Mouse (Mus musculus) thymus, adult 18-20 months (tissue): ENCODE data around the gene Ogfod1.
A peak's percentile ranks its signal among the peaks of the same experiment; 100 is the strongest.

Experiments used
- DNase-seq, 2 experiments: peaks; one replicate each; pipeline ENCODE4 v3.0.0; 2022; ENCODE audit warnings: mixed read lengths in 2 of 2

Gene Ogfod1

DNA sequence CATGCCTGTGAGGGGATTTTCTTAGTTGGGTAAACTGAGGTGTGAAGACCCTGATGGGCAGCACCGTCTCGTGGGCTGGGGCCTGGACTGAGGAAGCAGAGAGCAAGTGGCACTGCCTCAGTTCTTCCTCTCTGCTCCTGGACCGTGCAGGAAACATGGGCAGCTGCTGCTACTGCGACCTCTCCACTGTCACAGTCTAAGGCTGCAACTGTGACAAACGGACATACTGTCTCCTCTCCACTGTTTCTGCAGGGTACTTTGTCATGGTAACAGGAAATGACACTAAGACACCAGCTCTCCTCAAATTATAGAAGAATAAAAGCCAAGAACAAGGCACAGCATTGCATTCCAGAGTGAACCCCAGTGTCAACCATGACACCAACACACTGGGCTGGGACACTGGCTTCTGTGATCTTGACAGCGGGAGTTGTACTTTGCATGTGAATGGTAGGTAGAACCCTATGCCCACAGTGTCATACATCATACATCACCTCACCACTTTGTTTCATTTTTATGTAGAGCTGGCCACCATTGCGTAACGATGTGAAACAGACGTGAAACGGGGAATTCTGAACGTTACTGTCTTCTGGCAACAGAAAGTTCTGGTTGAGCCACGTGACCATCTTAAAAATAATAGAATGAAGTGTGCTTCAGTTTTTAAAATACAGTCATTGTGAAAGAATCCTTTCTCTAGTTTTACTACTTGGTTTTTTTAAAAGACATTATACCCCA is 39.6 kb downstream of the Ogfod1 start:
- DNase-seq: no peak

DNA sequence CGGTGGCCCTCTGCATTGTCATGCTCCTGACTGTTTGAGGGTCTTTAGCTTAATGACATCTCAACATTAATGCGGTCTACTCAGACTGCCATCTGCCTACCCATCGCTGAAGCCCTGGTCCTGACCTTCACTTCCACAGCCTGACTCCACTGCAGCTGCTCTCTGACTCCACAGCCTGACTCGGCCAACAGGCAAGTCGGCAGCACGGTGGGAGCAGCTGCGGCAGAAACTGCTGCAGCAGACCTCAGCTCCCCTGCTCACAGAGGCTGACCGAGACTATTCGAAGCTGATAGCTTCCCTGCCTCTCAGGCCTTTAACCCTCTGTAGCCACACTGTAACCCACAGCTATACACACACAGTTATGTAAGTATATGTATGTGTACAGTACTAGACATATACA is 51.0 kb downstream of the Ogfod1 start:
- DNase-seq: no peak

- DNase-seq: no peak
These were observed 52.7 kb downstream of the Ogfod1 start for GRCm38 (mm10) chr8:94089715-94090114.

GRCm38 (mm10) chr8:94092848-94093247 is 55.9 kb downstream of the Ogfod1 start:
- DNase-seq: no peak

DNA sequence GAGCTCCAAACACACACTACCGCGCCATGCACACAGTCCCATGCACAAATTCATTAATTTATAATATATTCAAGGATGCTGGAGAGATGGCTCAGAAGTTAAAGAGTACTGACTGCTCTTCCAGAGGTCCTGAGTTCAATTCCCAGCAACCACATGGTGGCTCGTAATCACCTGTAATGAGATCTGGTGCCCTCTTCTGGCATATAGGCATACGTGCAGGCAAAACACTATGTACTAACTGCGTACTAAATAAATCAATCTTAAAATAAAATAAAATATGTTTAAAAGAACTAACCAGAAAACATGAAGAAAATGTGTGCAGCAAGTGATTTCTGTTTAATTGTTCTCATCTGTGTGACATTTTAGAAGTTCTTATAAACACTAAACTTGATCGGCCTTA is 57.3 kb downstream of the Ogfod1 start:
- DNase-seq: no peak

DNA sequence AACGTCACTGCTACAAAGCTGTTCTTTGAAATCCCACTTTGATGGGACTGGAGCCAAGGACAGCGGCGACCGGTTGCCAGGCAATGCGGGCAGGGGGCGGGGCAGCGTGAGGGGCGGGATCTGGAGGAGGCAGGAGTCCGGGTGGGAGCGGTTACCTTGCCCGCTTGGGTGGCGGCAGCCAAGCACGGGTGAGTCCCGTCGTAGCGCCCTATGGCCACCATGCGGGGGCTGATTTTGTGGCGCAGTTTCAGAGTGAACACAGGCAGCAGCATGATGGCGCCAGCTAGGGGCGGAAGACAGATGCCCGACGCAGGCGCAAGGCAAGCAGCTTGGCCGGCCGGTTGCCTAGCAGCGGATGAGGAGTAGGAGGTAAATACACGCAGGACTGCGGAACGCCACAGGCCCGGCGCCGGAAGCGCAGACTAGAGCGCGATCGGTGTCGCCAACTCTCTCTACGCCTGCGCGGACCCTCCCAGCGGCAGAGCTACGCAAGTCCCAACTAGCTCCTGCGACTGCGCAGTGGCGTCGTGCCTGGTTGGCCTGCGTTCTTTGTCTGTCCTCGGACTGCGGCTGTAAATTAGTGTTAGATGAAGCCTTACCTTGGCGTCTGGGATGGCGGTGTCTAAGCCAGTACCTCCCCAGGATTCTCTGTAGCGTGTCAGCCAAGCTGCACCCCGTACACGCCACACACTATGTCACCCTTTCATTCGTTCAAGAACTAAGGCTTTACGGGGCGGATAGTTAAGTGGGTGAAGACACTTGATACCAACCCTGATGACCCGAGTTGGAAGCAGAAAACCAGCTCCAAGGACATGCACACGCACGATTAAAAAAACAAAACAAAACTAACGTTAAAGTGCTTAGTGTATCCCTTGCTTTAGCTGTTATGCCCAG is 61.3 kb downstream of the Ogfod1 start, which contains the start of gene Bbs2:
TSS of gene Bbs2 (minus strand) at position 848 of the 894 bp plus-strand sequence.
- peak; percentile 99 for DNase-seq

- DNase-seq: no peak
These were observed 62.0 kb downstream of the Ogfod1 start for GRCm38 (mm10) chr8:94098996-94099395.

DNA sequence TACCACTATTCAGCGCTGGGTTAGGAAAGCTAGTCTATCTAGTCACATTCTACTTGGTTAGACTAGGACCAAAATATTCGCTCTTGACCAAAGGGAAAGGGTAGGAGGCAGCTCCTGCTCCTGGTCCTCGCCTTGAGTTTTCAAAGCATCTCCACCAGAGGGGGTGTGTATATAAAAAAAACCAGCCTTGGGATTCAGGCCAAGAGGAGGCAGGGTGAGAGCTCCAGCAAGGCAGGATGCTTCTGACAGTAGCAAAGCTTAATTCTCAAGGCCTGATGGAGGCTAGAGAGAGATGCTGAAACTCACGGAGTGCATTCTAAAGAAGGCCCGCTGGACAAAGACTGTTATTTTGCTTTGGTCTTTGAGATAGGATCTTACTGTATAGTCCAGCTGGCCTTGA is 67.1 kb downstream of the Ogfod1 start:
- DNase-seq: no peak

- no peak for DNase-seq
These were observed 70.9 kb downstream of the Ogfod1 start for GRCm38 (mm10) chr8:94107871-94108270.

DNA sequence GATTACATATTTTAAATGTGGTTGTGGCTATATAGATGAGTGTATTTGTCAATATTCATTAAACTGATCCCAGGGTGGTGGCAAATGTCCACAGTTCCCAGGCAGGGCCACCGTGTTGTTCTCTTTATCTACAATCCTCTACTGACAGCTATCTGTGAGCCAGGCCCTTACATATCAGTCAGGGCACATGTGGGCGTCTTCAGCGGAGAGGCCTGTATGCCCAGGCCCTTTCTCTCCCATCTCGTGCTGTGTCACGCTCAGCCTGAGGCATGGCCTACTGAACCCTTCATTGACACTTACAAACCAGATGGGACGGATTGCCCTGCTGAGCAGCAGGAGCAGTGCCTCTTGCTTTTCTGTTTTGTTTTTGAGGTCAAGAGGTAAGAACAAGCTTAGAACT is 72.4 kb downstream of the Ogfod1 start:
- DNase-seq: no peak

DNA sequence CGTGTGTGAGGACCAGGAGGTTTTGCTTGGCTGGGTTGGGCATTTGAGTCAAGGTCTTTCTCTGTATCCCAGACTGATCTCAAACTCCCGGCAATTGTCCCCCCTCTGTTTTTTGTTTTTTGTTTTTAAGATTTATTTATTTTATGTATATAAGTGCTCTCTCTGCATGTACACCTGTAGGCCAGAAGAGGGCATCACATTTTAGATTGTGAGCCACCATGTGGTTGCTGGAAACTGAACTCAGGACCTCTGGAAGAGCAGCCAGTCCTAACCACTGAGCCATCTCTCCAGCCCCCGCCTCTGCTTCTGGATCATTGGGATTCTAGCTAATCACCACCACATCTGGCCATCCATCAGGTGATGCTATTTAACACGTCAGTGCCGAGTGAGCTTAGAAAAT is 72.8 kb downstream of the Ogfod1 start:
- DNase-seq: no peak

DNA sequence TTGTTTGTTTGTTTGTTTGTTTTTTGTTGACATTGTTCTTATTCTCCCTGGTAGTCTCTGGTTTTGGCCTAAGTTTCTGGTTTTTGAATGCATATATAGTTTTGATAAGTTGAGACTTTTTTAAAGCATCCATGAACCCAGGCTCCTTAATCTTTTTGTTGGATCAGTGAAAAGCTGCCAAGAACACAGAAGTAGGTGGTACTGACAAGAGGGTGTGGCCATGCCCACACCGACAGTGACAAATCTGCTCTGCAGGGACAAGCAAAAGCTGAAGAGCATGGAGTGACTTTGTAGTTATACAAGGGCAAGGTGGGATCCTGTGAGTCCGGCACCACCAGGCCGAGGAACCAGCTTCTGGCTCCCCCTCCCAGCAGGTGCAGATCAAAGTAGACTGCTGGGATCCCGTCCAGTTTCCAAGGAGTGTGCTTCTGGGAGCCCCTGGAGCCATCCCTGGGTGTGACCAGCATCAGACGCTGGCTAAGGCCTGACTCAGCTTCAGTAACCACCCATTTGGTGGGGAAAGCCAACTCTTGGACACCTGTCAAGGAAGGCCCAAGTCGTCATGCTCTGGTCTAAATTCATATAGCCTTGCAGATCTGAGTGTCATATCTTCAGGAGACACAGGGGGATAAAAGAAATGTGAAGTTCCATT is 73.7 kb downstream of the Ogfod1 start:
- DNase-seq: no peak

GRCm38 (mm10) chr8:94113435-94113834 is 76.4 kb downstream of the Ogfod1 start:
- DNase-seq: no peak

DNA sequence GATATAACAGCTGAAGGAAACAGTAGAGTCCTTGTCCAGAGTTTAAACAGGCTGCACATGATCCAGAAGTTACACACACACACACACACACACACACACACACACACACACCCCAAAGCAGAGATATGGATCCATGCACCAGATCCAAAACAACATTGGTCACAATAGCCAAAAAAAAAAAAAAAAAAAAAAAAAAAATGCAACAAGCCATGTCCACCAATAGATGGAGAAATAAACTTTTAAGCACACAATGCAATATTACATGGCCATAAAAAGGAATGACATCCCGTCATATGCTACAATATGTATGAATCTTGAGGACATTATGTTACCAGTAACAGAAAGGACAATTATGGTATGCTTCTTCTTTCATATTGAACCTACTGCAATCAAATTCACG is 77.0 kb downstream of the Ogfod1 start:
- DNase-seq: no peak
